Mouse (Mus musculus) heart, embryonic 11.5 days (tissue): Measurements from ENCODE around the gene Tmem176b. TPM values are rescaled to one million over a fixed set of nuclear protein-coding genes. Genes with fewer than 3 reads are reported as not detected.

Experiments
- ATAC-seq: fragments of 200-750 bp; cut with Nextera tagmentation; replicated peaks from 2 replicates; pipeline ENCODE4 v1.8.0; 2017; ENCODE audit warnings: moderate library complexity; ENCODE audit not compliant: insufficient number of reproducible peaks, low FRiP score, low TSS enrichment
- H3K27ac ChIP-seq: fragments of 300-500 bp; sonication (generic); 2 replicates; pipeline ENCODE4 v1.5.1; 2014; ENCODE audit warnings: mild to moderate bottlenecking, low read depth, low read length
- H3K27me3 ChIP-seq: fragments of 300-500 bp; sonication (generic); 2 replicates; pipeline ENCODE4 v1.6.1; 2014; ENCODE audit warnings: mild to moderate bottlenecking, low read length, mixed read lengths; ENCODE audit not compliant: control insufficient read depth, insufficient read depth
- H3K36me3 ChIP-seq: fragments of 300-500 bp; sonication (generic); 2 replicates; pipeline ENCODE4 v1.6.1; 2014; ENCODE audit warnings: mild to moderate bottlenecking, low read length, moderate library complexity, mixed read lengths; ENCODE audit not compliant: control insufficient read depth, insufficient read depth
- H3K4me1 ChIP-seq: fragments of 300-500 bp; sonication (generic); 2 replicates; pipeline ENCODE4 v1.6.1; 2014; ENCODE audit warnings: low read length; ENCODE audit not compliant: control insufficient read depth, insufficient read depth
- H3K4me2 ChIP-seq: fragments of 300-500 bp; sonication (generic); 2 replicates; pipeline ENCODE4 v1.6.1; 2014; ENCODE audit warnings: mild to moderate bottlenecking, moderate library complexity
- H3K4me3 ChIP-seq: fragments of 300-500 bp; sonication (generic); 2 replicates; pipeline ENCODE4 v1.5.1; 2014; ENCODE audit warnings: low read depth, low read length
- H3K9ac ChIP-seq: fragments of 300-500 bp; sonication (generic); 2 replicates; pipeline ENCODE4 v1.6.1; 2014; ENCODE audit warnings: mild to moderate bottlenecking, low read depth, low read length, moderate library complexity
- H3K9me3 ChIP-seq: fragments of 300-500 bp; sonication (generic); replicated peaks from 2 replicates; pipeline ENCODE4 v1.6.1; 2016; ENCODE audit warnings: low read length; ENCODE audit not compliant: control insufficient read depth
- WGBS: fragments of 180-500 bp; shearing (Covaris S2); extraction: QIAGEN DNeasy Blood & Tissue Kit; methylation state at CpG from one replicate; pipeline ENCODE4 v1.1.7; 2014; ENCODE audit not compliant: insufficient replicate concordance; 5-methylcytosine and 5-hydroxymethylcytosine counted together
- polyA plus RNA-seq: library from polyadenylated mRNA; unstranded; fragments of >200 nt; fragmentation: Nextera tagmentation; extraction: Ambion mirVana; gene quantifications from 2 replicates; pipeline ENCODE4 v1.2.1, GENCODE M21; 2014

Tmem176b gene
- polyA plus RNA-seq, 1 experiment from 2014 or later, result 219 TPM

- 72% methylated on average over 7 of the region's 7 CpGs for WGBS
- H3K4me1 ChIP-seq, result peaks cover 19% of the 10 kb centered on the region
- no peak overlapping the region for H3K4me2 ChIP-seq
- H3K9ac ChIP-seq, result no peak overlapping the region
- H3K27me3 ChIP-seq, result no peaks in the 10 kb centered on the region
- H3K36me3 ChIP-seq, result peaks cover 35% of the 10 kb centered on the region
- H3K9me3 ChIP-seq, result no peaks in the 10 kb centered on the region
- no peak for ATAC-seq
- H3K4me3 ChIP-seq, result no peak overlapping the region
- H3K27ac ChIP-seq, result no peak overlapping the region
These were observed 3.8 kb downstream of the Tmem176b start for GRCm38 (mm10) chr6:48837516-48837915.

- Histone ChIP-seq H3K27ac (no peak overlapping the region), H3K9me3 (no peaks in the 10 kb centered on the region), H3K4me3 (no peak overlapping the region), H3K27me3 (no peaks in the 10 kb centered on the region), H3K4me1 (peaks cover 10% of the 10 kb centered on the region; the same call in 1 of the 2 replicates), H3K9ac (no peak overlapping the region), H3K36me3 (peaks cover 38% of the 10 kb centered on the region), H3K4me2 (no peak overlapping the region)
- no peak for ATAC-seq
- 82% methylated on average over 5 of the region's 5 CpGs for WGBS
These were observed 5.2 kb downstream of the Tmem176b start for GRCm38 (mm10) chr6:48836146-48836545.

- H3K9me3 ChIP-seq, result no peaks in the 10 kb centered on the region
- 74% methylated on average over 5 of the region's 5 CpGs for WGBS
- H3K36me3 ChIP-seq, result peaks cover 38% of the 10 kb centered on the region
These were observed 6.1 kb downstream of the Tmem176b start for GRCm38 (mm10) chr6:48835241-48835640.

GRCm38 (mm10) chr6:48833515-48833914 is 7.8 kb downstream of the Tmem176b start:
- Histone ChIP-seq H3K36me3 (peaks cover 38% of the 10 kb centered on the region), H3K4me1 (no peaks in the 10 kb centered on the region), H3K27ac (no peak overlapping the region), H3K4me3 (no peak overlapping the region), H3K9ac (no peak overlapping the region), H3K27me3 (no peaks in the 10 kb centered on the region), H3K9me3 (no peaks in the 10 kb centered on the region), H3K4me2 (no peak overlapping the region)
- 81% methylated on average over 4 of the region's 4 CpGs for WGBS
- ATAC-seq, result no peak

More at GRCm38 (mm10) chr6:48835241-48835640, 6.1 kb downstream of the Tmem176b start:
- Histone ChIP-seq H3K9ac (no peak overlapping the region), H3K4me2 (no peak overlapping the region), H3K4me3 (no peak overlapping the region), H3K27ac (no peak overlapping the region), H3K4me1 (peaks cover 10% of the 10 kb centered on the region; the same call in 1 of the 2 replicates), H3K27me3 (no peaks in the 10 kb centered on the region)
- ATAC-seq, result no peak

- ATAC-seq, result no peak
- 80% methylated on average over 1 of the region's 1 CpGs for WGBS
- Histone ChIP-seq H3K4me1 (no peaks in the 10 kb centered on the region), H3K27me3 (no peaks in the 10 kb centered on the region), H3K9me3 (no peaks in the 10 kb centered on the region), H3K4me3 (no peak overlapping the region), H3K36me3 (peaks cover 31% of the 10 kb centered on the region), H3K4me2 (no peak overlapping the region), H3K27ac (no peak overlapping the region), H3K9ac (no peak overlapping the region)
These were observed 8.9 kb downstream of the Tmem176b start for GRCm38 (mm10) chr6:48832426-48832825.

GRCm38 (mm10) chr6:48831141-48831540 is 10.2 kb downstream of the Tmem176b start:
- H3K4me2 ChIP-seq, result no peak overlapping the region
- 88% methylated on average over 5 of the region's 5 CpGs for WGBS
- no peak overlapping the region for H3K4me3 ChIP-seq
- H3K9me3 ChIP-seq, result no peaks in the 10 kb centered on the region
- no peaks in the 10 kb centered on the region for H3K4me1 ChIP-seq
- H3K36me3 ChIP-seq, result peaks cover 26% of the 10 kb centered on the region
- no peak for ATAC-seq
- no peak overlapping the region for H3K9ac ChIP-seq
- H3K27ac ChIP-seq, result no peak overlapping the region
- H3K27me3 ChIP-seq, result no peaks in the 10 kb centered on the region

- H3K27ac ChIP-seq, result no peak overlapping the region
- 45% methylated on average over 1 of the region's 1 CpGs for WGBS
- H3K36me3 ChIP-seq, result peaks cover 21% of the 10 kb centered on the region
- H3K4me3 ChIP-seq, result no peak overlapping the region
- H3K9ac ChIP-seq, result no peak overlapping the region
- H3K9me3 ChIP-seq, result no peaks in the 10 kb centered on the region
- 0 out of 2 replicates have a peak, but pooled peaks cover under 1% of the 10 kb centered on the region for H3K27me3 ChIP-seq
- no peak overlapping the region for H3K4me2 ChIP-seq
- no peak for ATAC-seq
- H3K4me1 ChIP-seq, result no peaks in the 10 kb centered on the region
These were observed 11.1 kb downstream of the Tmem176b start for GRCm38 (mm10) chr6:48830241-48830640.

GRCm38 (mm10) chr6:48829651-48830050 is 11.6 kb downstream of the Tmem176b start:
- Histone ChIP-seq H3K4me3 (no peak overlapping the region), H3K36me3 (peaks cover 17% of the 10 kb centered on the region), H3K4me2 (no peak overlapping the region), H3K9ac (no peak overlapping the region), H3K27ac (no peak overlapping the region), H3K4me1 (no peaks in the 10 kb centered on the region), H3K9me3 (no peaks in the 10 kb centered on the region), H3K27me3 (0 out of 2 replicates have a peak, but pooled peaks cover 2% of the 10 kb centered on the region)
- no peak for ATAC-seq

GRCm38 (mm10) chr6:48828976-48829375 is 12.3 kb downstream of the Tmem176b start:
- no peak for ATAC-seq
- Histone ChIP-seq H3K4me3 (no peak overlapping the region), H3K36me3 (peaks cover 11% of the 10 kb centered on the region), H3K4me2 (no peak overlapping the region), H3K27me3 (0 out of 2 replicates have a peak, but pooled peaks cover 2% of the 10 kb centered on the region), H3K9ac (no peak overlapping the region), H3K4me1 (no peaks in the 10 kb centered on the region), H3K9me3 (no peaks in the 10 kb centered on the region), H3K27ac (no peak overlapping the region)
- 41% methylated on average over 1 of the region's 1 CpGs for WGBS
